Mouse (Mus musculus): ENCODE measurements at regions not wholly inside any gene's neighbourhood (a gene's known extent, or its start where the extent isn't known, plus 50 kb on each side); places are given as distances from the start of the nearest gene placed in this dataset.

GRCm38 (mm10) chr10:118003179-118003578 lies 138.4 kb upstream of the Mdm1 start:
- no peak for ATAC-seq (ENCODE audit: low FRiP score, low read depth)
- peak overlapping the region; percentile 7 for H3K4me2 ChIP-seq (replicated peaks)
- no peak overlapping the region for H3K4me3 ChIP-seq
- H3K9me3 ChIP-seq = no peaks in the 10 kb centered on the region
- no peak overlapping the region for H3K27ac ChIP-seq
- no peaks in the 10 kb centered on the region; the same call in 1 of the 2 replicates for H3K27me3 ChIP-seq
- H3K4me1 ChIP-seq = peaks cover 34% of the 10 kb centered on the region
- no peak overlapping the region for H3K9ac ChIP-seq
- 42% methylated on average over 10 of the region's 10 CpGs for WGBS
- no peaks in the 10 kb centered on the region for H3K36me3 ChIP-seq

DNA sequence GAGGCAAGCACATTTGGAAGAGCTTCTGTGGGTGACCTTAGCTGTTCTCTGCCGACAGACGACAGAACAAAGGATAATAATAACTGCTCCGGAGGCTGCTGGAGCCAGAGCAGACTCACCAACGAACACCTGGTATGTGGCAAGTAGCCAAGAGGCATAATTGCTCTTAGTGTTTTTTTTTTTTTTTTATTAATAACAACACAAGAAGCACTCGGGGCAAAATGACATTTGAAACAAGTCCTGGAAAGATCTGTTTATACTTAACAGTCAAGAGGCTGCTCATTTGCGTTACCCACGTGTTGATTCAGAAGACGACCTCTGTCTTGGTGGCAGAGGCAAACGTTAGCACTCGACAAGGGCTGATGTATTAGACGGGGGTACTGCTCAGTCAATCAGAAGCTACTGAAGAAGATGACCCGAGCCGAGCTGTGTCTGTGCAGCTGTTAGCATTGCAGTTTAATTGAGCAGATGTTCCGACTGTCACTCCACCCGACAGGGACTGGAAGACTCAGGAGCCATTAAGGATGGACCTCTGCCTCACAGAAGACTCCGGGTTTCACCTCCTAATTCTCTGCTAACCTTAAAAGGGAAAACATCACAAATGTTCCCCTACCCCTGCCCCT lies 137.8 kb upstream of the Mdm1 start:
- ATAC-seq (ENCODE audit: low FRiP score, low read depth) = 0 out of 2 replicates have a peak, but pooled peaks have one; percentile 6
- WGBS = 14% methylated on average over 16 of the region's 16 CpGs
- no peaks in the 10 kb centered on the region for H3K36me3 ChIP-seq
- H3K4me1 ChIP-seq = peaks cover 34% of the 10 kb centered on the region
- peaks cover 3% of the 10 kb centered on the region; the same call in 1 of the 2 replicates for H3K9me3 ChIP-seq
- peak overlapping the region; percentile 7 for H3K4me2 ChIP-seq (replicated peaks)
- H3K27ac ChIP-seq = no peak overlapping the region
- H3K27me3 ChIP-seq = no peaks in the 10 kb centered on the region; the same call in 1 of the 2 replicates
- no peak overlapping the region for H3K9ac ChIP-seq
- no peak overlapping the region for H3K4me3 ChIP-seq

- H3K4me1 ChIP-seq = peaks cover 34% of the 10 kb centered on the region
- no peak overlapping the region for H3K4me2 ChIP-seq (replicated peaks)
- no peak overlapping the region for H3K9ac ChIP-seq
- peaks cover 9% of the 10 kb centered on the region for H3K9me3 ChIP-seq
- no peak overlapping the region for H3K4me3 ChIP-seq
- ATAC-seq (ENCODE audit: low FRiP score, low read depth) = no peak
- no peaks in the 10 kb centered on the region; the same call in 1 of the 2 replicates for H3K27me3 ChIP-seq
- H3K36me3 ChIP-seq = no peaks in the 10 kb centered on the region
- WGBS = 38% methylated on average over 8 of the region's 8 CpGs
- H3K27ac ChIP-seq = no peak overlapping the region
Observed at GRCm38 (mm10) chr10:118004362-118004958, 137.2 kb upstream of the Mdm1 start.

DNA sequence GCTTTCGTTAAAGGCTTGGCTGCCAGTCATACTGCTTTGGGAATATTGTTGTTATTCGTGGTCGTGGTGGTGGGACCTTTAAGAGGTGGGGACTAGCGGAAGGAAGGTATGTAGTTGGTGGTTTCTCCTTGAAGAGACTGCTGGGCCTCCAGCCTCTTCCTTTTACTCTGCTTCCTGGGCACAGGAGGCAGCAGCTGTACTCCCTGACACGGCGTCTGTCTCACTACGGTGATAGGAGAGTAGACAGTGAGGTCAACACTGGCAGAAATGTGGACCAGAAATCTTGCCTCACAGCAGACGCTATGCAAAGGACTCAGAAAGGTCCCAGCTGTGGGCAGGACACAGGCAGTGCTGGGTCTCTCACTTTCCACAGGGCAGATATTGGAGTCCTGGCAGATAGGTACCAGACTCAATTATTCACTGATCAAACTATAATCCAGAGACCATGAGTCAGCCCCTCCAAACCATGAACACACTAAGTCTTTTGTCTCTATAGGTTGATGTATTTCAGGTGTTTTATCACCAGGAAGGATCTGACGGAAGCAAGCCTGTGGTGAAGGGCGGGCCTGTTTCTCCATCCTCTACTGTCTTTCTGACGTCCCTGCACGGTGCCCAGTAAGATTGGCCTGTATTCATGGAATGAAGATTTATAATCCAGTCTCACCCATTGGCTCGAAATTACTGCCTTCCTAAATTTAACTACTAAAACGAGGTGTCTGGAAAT lies 134.6 kb upstream of the Mdm1 start:
- WGBS = 60% methylated on average over 14 of the region's 14 CpGs
- Histone ChIP-seq H3K27me3 (no peaks in the 10 kb centered on the region; the same call in 1 of the 2 replicates), H3K4me2 (replicated peaks) (no peak overlapping the region), H3K4me1 (peaks cover 34% of the 10 kb centered on the region), H3K27ac (no peak overlapping the region), H3K36me3 (no peaks in the 10 kb centered on the region), H3K4me3 (no peak overlapping the region), H3K9me3 (peaks cover 18% of the 10 kb centered on the region), H3K9ac (no peak overlapping the region)
- no peak for ATAC-seq (ENCODE audit: low FRiP score, low read depth)

- no peaks in the 10 kb centered on the region for H3K36me3 ChIP-seq
- peaks cover 18% of the 10 kb centered on the region for H3K9me3 ChIP-seq
- H3K4me1 ChIP-seq = peaks cover 30% of the 10 kb centered on the region
- no peak for ATAC-seq (ENCODE audit: low FRiP score, low read depth)
- no peak overlapping the region for H3K4me2 ChIP-seq (replicated peaks)
- no peak overlapping the region for H3K9ac ChIP-seq
- no peaks in the 10 kb centered on the region for H3K27me3 ChIP-seq
- H3K27ac ChIP-seq = no peak overlapping the region
- WGBS = 81% methylated on average over 7 of the region's 7 CpGs
- no peak overlapping the region for H3K4me3 ChIP-seq
Observed at GRCm38 (mm10) chr10:118007846-118008245, 133.8 kb upstream of the Mdm1 start.

GRCm38 (mm10) chr10:118011687-118012567 lies 129.7 kb upstream of the Mdm1 start:
- Histone ChIP-seq H3K4me3 (no peak overlapping the region), H3K36me3 (no peaks in the 10 kb centered on the region), H3K27ac (no peak overlapping the region), H3K4me1 (peaks cover 4% of the 10 kb centered on the region; the same call in 1 of the 2 replicates), H3K4me2 (replicated peaks) (no peak overlapping the region), H3K27me3 (no peaks in the 10 kb centered on the region), H3K9ac (no peak overlapping the region), H3K9me3 (peaks cover 18% of the 10 kb centered on the region)
- no peak for ATAC-seq (ENCODE audit: low FRiP score, low read depth)
- 82% methylated on average over 10 of the region's 10 CpGs for WGBS

- Histone ChIP-seq H3K27ac (no peak overlapping the region), H3K9me3 (no peaks in the 10 kb centered on the region), H3K4me1 (no peaks in the 10 kb centered on the region), H3K4me2 (replicated peaks) (no peak overlapping the region), H3K4me3 (no peak overlapping the region), H3K27me3 (no peaks in the 10 kb centered on the region), H3K36me3 (no peaks in the 10 kb centered on the region), H3K9ac (no peak overlapping the region)
- 89% methylated on average over 9 of the region's 9 CpGs for WGBS
- no peak for ATAC-seq (ENCODE audit: low FRiP score, low read depth)
Observed at GRCm38 (mm10) chr10:118028831-118029230, 112.8 kb upstream of the Mdm1 start.

GRCm38 (mm10) chr10:118034401-118034800 lies 107.2 kb upstream of the Mdm1 start:
- Histone ChIP-seq H3K36me3 (no peaks in the 10 kb centered on the region), H3K4me1 (no peaks in the 10 kb centered on the region), H3K27me3 (no peaks in the 10 kb centered on the region), H3K9ac (no peak overlapping the region), H3K4me3 (no peak overlapping the region), H3K27ac (no peak overlapping the region), H3K4me2 (replicated peaks) (no peak overlapping the region), H3K9me3 (no peaks in the 10 kb centered on the region)
- ATAC-seq (ENCODE audit: low FRiP score, low read depth) = no peak
- WGBS = 73% methylated on average over 17 of the region's 17 CpGs

DNA sequence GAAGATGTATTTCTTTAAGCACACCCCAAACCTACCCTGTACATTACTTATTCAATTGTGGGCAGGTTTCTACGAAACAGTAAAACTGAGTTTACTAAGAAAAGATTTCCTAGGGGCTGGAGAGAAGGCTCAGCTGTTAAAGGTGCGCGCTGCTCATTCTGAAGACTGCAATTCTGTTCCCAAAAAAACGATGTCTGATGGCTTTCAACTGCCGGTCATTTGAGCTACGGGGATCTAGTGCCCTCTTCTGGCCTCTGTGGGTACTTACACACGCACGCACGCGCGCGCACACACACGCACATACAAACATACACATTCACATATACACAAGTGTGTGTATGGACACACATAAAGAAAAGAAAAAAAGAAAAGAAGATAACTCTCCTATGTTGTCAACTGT lies 106.6 kb upstream of the Mdm1 start:
- no peaks in the 10 kb centered on the region for H3K27me3 ChIP-seq
- ATAC-seq (ENCODE audit: low FRiP score, low read depth) = no peak
- no peaks in the 10 kb centered on the region for H3K9me3 ChIP-seq

DNA sequence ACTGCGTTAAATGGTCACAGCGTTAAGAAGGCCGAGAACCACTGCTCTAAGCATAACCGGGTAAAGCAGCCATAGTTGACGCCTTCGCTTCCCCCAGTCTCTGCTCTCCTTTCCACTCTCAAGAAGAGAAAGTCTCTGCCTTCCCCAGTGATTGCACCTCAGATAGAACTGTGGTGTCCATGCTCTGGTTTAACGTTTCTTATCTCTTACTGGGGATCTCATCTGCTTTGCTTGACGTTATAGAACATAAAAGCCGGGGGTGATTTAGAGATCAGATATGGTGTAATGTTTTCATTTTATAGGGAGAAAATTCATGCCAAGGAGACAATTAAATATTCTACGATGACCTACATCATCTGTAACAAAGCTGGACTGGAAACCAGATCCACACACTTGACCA lies 103.1 kb upstream of the Mdm1 start:
- peaks cover 4% of the 10 kb centered on the region; the same call in 1 of the 2 replicates for H3K9me3 ChIP-seq
- peaks cover 4% of the 10 kb centered on the region for H3K4me1 ChIP-seq
- H3K9ac ChIP-seq = no peak overlapping the region
- H3K4me3 ChIP-seq = no peak overlapping the region
- H3K27me3 ChIP-seq = no peaks in the 10 kb centered on the region
- H3K4me2 ChIP-seq (replicated peaks) = no peak overlapping the region
- no peak overlapping the region for H3K27ac ChIP-seq
- WGBS = 94% methylated on average over 10 of the region's 10 CpGs
- H3K36me3 ChIP-seq = no peaks in the 10 kb centered on the region
- no peak for ATAC-seq (ENCODE audit: low FRiP score, low read depth)

More for the DNA sequence above, 106.6 kb upstream of the Mdm1 start:
- no peak overlapping the region for H3K4me3 ChIP-seq
- no peaks in the 10 kb centered on the region for H3K4me1 ChIP-seq
- no peak overlapping the region for H3K4me2 ChIP-seq (replicated peaks)
- no peak overlapping the region for H3K27ac ChIP-seq
- H3K9ac ChIP-seq = no peak overlapping the region
- H3K36me3 ChIP-seq = no peaks in the 10 kb centered on the region
- WGBS = 90% methylated on average over 13 of the region's 13 CpGs

- H3K27me3 ChIP-seq = no peaks in the 10 kb centered on the region
- H3K9ac ChIP-seq = no peak overlapping the region
- 84% methylated on average over 4 of the region's 4 CpGs for WGBS
- peaks cover 4% of the 10 kb centered on the region; the same call in 1 of the 2 replicates for H3K9me3 ChIP-seq
- no peak overlapping the region for H3K4me2 ChIP-seq (replicated peaks)
- H3K4me1 ChIP-seq = peaks cover 6% of the 10 kb centered on the region
- H3K27ac ChIP-seq = no peak overlapping the region
- no peak for ATAC-seq (ENCODE audit: low FRiP score, low read depth)
- H3K4me3 ChIP-seq = no peak overlapping the region
- no peaks in the 10 kb centered on the region for H3K36me3 ChIP-seq
Observed at GRCm38 (mm10) chr10:118039056-118039455, 102.6 kb upstream of the Mdm1 start.

All from limb, embryonic 13.5 days (tissue).